Mouse (Mus musculus): ENCODE results near the gene Polr2f. TPM values are rescaled to one million over a fixed set of nuclear protein-coding genes. Genes with fewer than 3 reads are reported as not detected.
A peak's percentile ranks its signal among the peaks of the same experiment; 100 is the strongest.

Gene Polr2f
- total RNA-seq, 2 experiments from 2014 or later = 46.0 to 54.1 TPM

- ATAC-seq (ENCODE audit: poor library complexity, severe bottlenecking) = no peak
These were observed 11.9 kb downstream of the Polr2f start for GRCm38 (mm10) chr15:79152709-79153108.

GRCm38 (mm10) chr15:79155572-79155971 lies 14.8 kb downstream of the Polr2f start:
- no peak for ATAC-seq (ENCODE audit: poor library complexity, severe bottlenecking)

GRCm38 (mm10) chr15:79162301-79162700 lies 21.5 kb downstream of the Polr2f start:
- ATAC-seq (ENCODE audit: poor library complexity, severe bottlenecking) = 0 out of 2 replicates have a peak, but pooled peaks have one; percentile 38

- ATAC-seq (ENCODE audit: poor library complexity, severe bottlenecking) = no peak
These were observed 22.0 kb downstream of the Polr2f start for GRCm38 (mm10) chr15:79162822-79163221.

- no peak for ATAC-seq (ENCODE audit: poor library complexity, severe bottlenecking)
These were observed 23.4 kb downstream of the Polr2f start for GRCm38 (mm10) chr15:79164251-79164650.

GRCm38 (mm10) chr15:79165140-79165539 lies 24.3 kb downstream of the Polr2f start, which contains the start of gene Sox10:
Sox10 (minus strand) TSS chr15:79165240.
- no peak for ATAC-seq (ENCODE audit: poor library complexity, severe bottlenecking)

GRCm38 (mm10) chr15:79166712-79167111 lies 25.9 kb downstream of the Polr2f start:
- no peak for ATAC-seq (ENCODE audit: poor library complexity, severe bottlenecking)

- no peak for ATAC-seq (ENCODE audit: poor library complexity, severe bottlenecking)
These were observed 36.1 kb downstream of the Polr2f start for GRCm38 (mm10) chr15:79176905-79177304.

- ATAC-seq (ENCODE audit: poor library complexity, severe bottlenecking) = no peak
These were observed 44.4 kb downstream of the Polr2f start for GRCm38 (mm10) chr15:79185213-79185612.

GRCm38 (mm10) chr15:79187819-79188218 lies 47.0 kb downstream of the Polr2f start:
- ATAC-seq (ENCODE audit: poor library complexity, severe bottlenecking) = no peak

GRCm38 (mm10) chr15:79191426-79191825 lies 50.6 kb downstream of the Polr2f start:
- ATAC-seq (ENCODE audit: poor library complexity, severe bottlenecking) = no peak

GRCm38 (mm10) chr15:79192450-79192849 lies 51.6 kb downstream of the Polr2f start:
- no peak for ATAC-seq (ENCODE audit: poor library complexity, severe bottlenecking)

GRCm38 (mm10) chr15:79192885-79193845 lies 52.4 kb downstream of the Polr2f start:
- no peak for ATAC-seq (ENCODE audit: poor library complexity, severe bottlenecking)

- no peak for ATAC-seq (ENCODE audit: poor library complexity, severe bottlenecking)
These were observed 53.2 kb downstream of the Polr2f start for GRCm38 (mm10) chr15:79194048-79194447.

GRCm38 (mm10) chr15:79194946-79195345 lies 54.1 kb downstream of the Polr2f start:
- ATAC-seq (ENCODE audit: poor library complexity, severe bottlenecking) = no peak

- ATAC-seq (ENCODE audit: poor library complexity, severe bottlenecking) = no peak
These were observed 54.7 kb downstream of the Polr2f start for GRCm38 (mm10) chr15:79195492-79195891.

- no peak for ATAC-seq (ENCODE audit: poor library complexity, severe bottlenecking)
These were observed 58.7 kb downstream of the Polr2f start for GRCm38 (mm10) chr15:79199390-79199976.

Other genes with a start within 250 kb of the Polr2f start
- gene Gm49510, start 241.3 kb upstream of the Polr2f start, total RNA-seq (2015) = not detected in 2 replicates
- gene Gm49510, start 241.3 kb upstream of the Polr2f start, total RNA-seq (2017) = 1.1 and 2.0 TPM in 2 replicates
- gene Sh3bp1, start 241.2 kb upstream of the Polr2f start, total RNA-seq (2015) = 46.5 and 53.3 TPM in 2 replicates
- 34.0 and 38.2 TPM in 2 replicates for gene Sh3bp1, start 241.2 kb upstream of the Polr2f start, total RNA-seq (2017)
- gene Pdxp, start 227.1 kb upstream of the Polr2f start, total RNA-seq (2015) = 3.5 and 5.1 TPM in 2 replicates
- gene Pdxp, start 227.1 kb upstream of the Polr2f start, total RNA-seq (2017) = 2.1 and 2.6 TPM in 2 replicates
- 851 and 870 TPM in 2 replicates for gene Lgals1, start 214.3 kb upstream of the Polr2f start, total RNA-seq (2015)
- 1,185 and 1,205 TPM in 2 replicates for gene Lgals1, start 214.3 kb upstream of the Polr2f start, total RNA-seq (2017)
- gene Nol12, start 206.1 kb upstream of the Polr2f start, total RNA-seq (2015) = 28.2 and 32.4 TPM in 2 replicates
- 12.6 and 16.0 TPM in 2 replicates for gene Nol12, start 206.1 kb upstream of the Polr2f start, total RNA-seq (2017)
- 99.4 and 106 TPM in 2 replicates for gene Triobp, start 193.3 kb upstream of the Polr2f start, total RNA-seq (2015)
- 36.6 and 41.5 TPM in 2 replicates for gene Triobp, start 193.3 kb upstream of the Polr2f start, total RNA-seq (2017)
- gene H1f0, start 112.6 kb upstream of the Polr2f start, total RNA-seq (2015) = 47.9 and 51.3 TPM in 2 replicates
- 87.2 and 90.0 TPM in 2 replicates for gene H1f0, start 112.6 kb upstream of the Polr2f start, total RNA-seq (2017)
- gene Galr3, start 99.1 kb upstream of the Polr2f start, total RNA-seq (2015) = not detected in 2 replicates
- gene Galr3, start 99.1 kb upstream of the Polr2f start, total RNA-seq (2017) = not detected in 2 replicates
- 13.5 and 14.3 TPM in 2 replicates for gene Ankrd54, start 78.1 kb upstream of the Polr2f start, total RNA-seq (2015)
- gene Ankrd54, start 78.1 kb upstream of the Polr2f start, total RNA-seq (2017) = 10.3 and 11.2 TPM in 2 replicates
- 110 and 116 TPM in 2 replicates for gene Eif3l, start 65.8 kb upstream of the Polr2f start, total RNA-seq (2015)
- gene Eif3l, start 65.8 kb upstream of the Polr2f start, total RNA-seq (2017) = 153 and 155 TPM in 2 replicates
- 4.4 and 6.1 TPM in 2 replicates for gene Micall1, start 32.1 kb upstream of the Polr2f start, total RNA-seq (2015)
- 3.6 and 6.3 TPM in 2 replicates for gene Micall1, start 32.1 kb upstream of the Polr2f start, total RNA-seq (2017)
- not detected in 2 replicates for gene 1700088E04Rik, start 244 bp downstream of the Polr2f start, total RNA-seq (2015)
- gene 1700088E04Rik, start 244 bp downstream of the Polr2f start, total RNA-seq (2017) = not detected in 2 replicates
- not detected in 2 replicates for gene Sox10, start 24.2 kb downstream of the Polr2f start, total RNA-seq (2015)
- gene Sox10, start 24.2 kb downstream of the Polr2f start, total RNA-seq (2017) = not detected in 2 replicates
- gene Pick1, start 88.2 kb downstream of the Polr2f start, total RNA-seq (2015) = 2.8 and 3.0 TPM in 2 replicates
- gene Pick1, start 88.2 kb downstream of the Polr2f start, total RNA-seq (2017) = 4.5 and 5.1 TPM in 2 replicates
- gene Gm49486, start 88.4 kb downstream of the Polr2f start, total RNA-seq (2015) = 0.16 and 0.20 TPM in 2 replicates
- gene Gm49486, start 88.4 kb downstream of the Polr2f start, total RNA-seq (2017) = not detected in 2 replicates
- gene Slc16a8, start 113.8 kb downstream of the Polr2f start, total RNA-seq (2015) = not detected in 2 replicates
- not detected in 2 replicates for gene Slc16a8, start 113.8 kb downstream of the Polr2f start, total RNA-seq (2017)
- gene Baiap2l2, start 144.5 kb downstream of the Polr2f start, total RNA-seq (2015) = not detected in 2 replicates
- not detected in 2 replicates for gene Baiap2l2, start 144.5 kb downstream of the Polr2f start, total RNA-seq (2017)
- gene Pla2g6, start 187.4 kb downstream of the Polr2f start, total RNA-seq (2015) = 1.3 and 2.7 TPM in 2 replicates
- 1.4 TPM in 2 replicates for gene Pla2g6, start 187.4 kb downstream of the Polr2f start, total RNA-seq (2017)
- 1.7 and 5.4 TPM in 2 replicates for gene Maff, start 205.6 kb downstream of the Polr2f start, total RNA-seq (2015)
- 1.4 and 2.7 TPM in 2 replicates for gene Maff, start 205.6 kb downstream of the Polr2f start, total RNA-seq (2017)